Mouse (Mus musculus) G1E (cell line): ENCODE data around the gene Fat4.

Experiments
- CTCF ChIP-seq: IDR thresholded peaks from 2 replicates; pipeline ENCODE4 v1.5.1; 2012; ENCODE audit warnings: low read depth, low read length, inconsistent platforms, mixed read lengths
- TAL1 ChIP-seq: conservative IDR thresholded peaks from 2 replicates; pipeline ENCODE4 v1.6.1; 2012; ENCODE audit warnings: low read depth, low read length, inconsistent platforms, mixed read lengths

DNA sequence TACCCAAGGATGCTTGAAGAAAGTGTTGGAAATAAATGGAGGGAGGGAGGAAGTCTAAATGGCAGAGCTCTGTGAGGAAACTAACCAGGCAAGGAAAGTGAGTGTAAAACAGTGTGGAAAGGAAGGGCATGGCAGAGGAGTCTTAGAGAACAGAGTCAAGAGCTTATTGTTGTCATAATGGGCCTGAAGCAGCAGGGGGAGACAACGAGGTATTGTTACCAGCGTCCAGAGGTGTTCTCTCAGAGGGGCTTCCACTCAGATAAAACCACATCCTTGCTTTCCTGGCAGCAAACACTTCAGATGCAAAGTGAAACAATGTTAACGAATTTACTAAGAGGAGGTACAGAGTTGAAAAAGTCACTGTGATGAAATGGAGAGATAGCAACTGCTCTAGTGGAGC is 33.1 kb upstream of the Fat4 start:
- no peak for TF ChIP-seq TAL1
- TF ChIP-seq CTCF: no peak
